12 mouse cellular contexts compared by ENCODE assay signal in the genomic region with DNA sequence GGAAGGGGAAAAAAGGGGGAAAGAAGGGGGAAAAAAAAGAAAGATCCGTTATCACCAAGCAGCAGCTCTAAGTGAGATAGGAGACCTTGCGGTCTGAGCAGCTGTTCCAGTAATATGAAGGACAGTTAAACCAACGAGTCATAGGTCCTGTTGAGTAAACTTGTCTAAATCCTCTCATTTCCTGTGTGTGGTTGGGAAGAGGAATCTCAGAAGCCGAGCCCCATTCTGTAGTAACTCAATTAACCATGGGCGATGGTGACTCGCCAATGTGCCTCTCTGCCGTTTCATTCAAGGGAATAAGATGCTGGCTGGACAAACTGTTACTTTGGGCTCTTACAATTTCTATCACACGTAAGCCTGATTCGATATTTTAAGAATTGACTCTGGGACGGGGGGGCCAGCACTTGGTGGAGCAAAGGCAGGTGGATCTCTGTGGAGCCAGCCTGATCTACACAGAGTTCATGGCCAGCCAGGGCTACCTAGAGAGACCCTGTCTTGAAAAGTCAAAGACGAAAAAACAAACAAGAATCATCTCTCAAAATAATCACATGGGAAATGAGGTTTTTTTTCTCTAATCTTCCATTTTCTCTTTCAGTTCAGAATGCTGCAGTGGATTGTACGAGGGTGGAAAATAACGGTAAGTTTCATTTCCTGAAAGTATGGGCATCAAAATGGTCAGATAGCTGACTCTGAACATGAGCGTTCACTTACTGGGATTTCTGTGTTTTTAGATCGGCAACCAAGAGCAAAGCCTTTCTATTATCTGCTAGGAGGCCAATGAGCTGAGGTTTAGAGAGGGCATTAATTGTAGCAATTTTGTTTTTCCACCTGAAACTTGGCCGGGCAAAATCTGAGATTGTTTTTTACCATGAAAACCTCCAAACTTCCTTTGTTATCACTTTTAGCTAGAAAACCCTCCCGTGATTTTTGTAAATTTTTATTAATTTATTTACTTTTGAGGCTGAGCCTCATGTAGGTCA. TPM values are rescaled to one million over a fixed set of nuclear protein-coding genes. Genes with fewer than 3 reads are reported as not detected.
DNase-seq lines count a peak whose midpoint lies in the region; ATAC-seq lines count a peak whose summit lies in the region.
"Had no signal": no experiment of that assay in that cellular context is flagged by ENCODE, and none has a peak within 500 bp of the region (broad histone marks: within the 10 kb centered on the region; RNA-seq: fewer than 3 reads in every experiment).

Gene Milr1 (plus strand): TSS at position 188 of the 980 bp plus-strand sequence.

- peak; percentile 76 for DNase-seq in A20 (ENCODE audit: low read depth, low spot score)
- DNase-seq in CD4-positive helper T cell, adult 2 months (ENCODE audit: low read depth, low spot score) = peak; percentile 80
- DNase-seq in fibroblast of lung, adult 2 months (ENCODE audit: low read depth) = peak; percentile 9
- no peak for DNase-seq in left cerebral cortex, postnatal 4 days
- no peak for DNase-seq in midbrain, embryonic 11.5 days (ENCODE audit: low spot score, missing footprints)
- DNase-seq: cerebellum, adult 9-10 months had no signal

- 0 out of 2 replicates have a peak, but pooled peaks cover 3% of the 10 kb centered on the region for H3K9me3 ChIP-seq in intestine, embryonic 16.5 days (ENCODE audit: control insufficient read depth, low read length)
- no peaks in the 10 kb centered on the region for H3K9me3 ChIP-seq in midbrain, embryonic 11.5 days (ENCODE audit: control insufficient read depth, low read length)
- H3K9me3 ChIP-seq: heart, embryonic 12.5 days; midbrain, embryonic 15.5 days had no signal

- 77% methylated on average over 17 of the region's 17 CpGs for WGBS in intestine, embryonic 16.5 days
- WGBS in midbrain, embryonic 11.5 days = 90% methylated on average over 17 of the region's 17 CpGs

- intact Hi-C loops in left cerebral cortex, postnatal 4 days (cut with DNase I) = no loop called here

- no peaks in the 10 kb centered on the region for H3K4me1 ChIP-seq in intestine, embryonic 16.5 days (ENCODE audit: control insufficient read depth, insufficient read depth, low read length)
- no peaks in the 10 kb centered on the region for H3K4me1 ChIP-seq in midbrain, embryonic 11.5 days (ENCODE audit: control insufficient read depth, insufficient read depth, low read length)
- H3K4me1 ChIP-seq: midbrain, embryonic 15.5 days had no signal

- H3K9ac ChIP-seq in intestine, embryonic 16.5 days (ENCODE audit: low read depth, low read length) = no peak within 1 kb of the TSS
- no peak within 1 kb of the TSS for H3K9ac ChIP-seq in midbrain, embryonic 11.5 days (ENCODE audit: low read length)
- H3K9ac ChIP-seq: heart, embryonic 12.5 days; midbrain, embryonic 15.5 days had no signal

- H3K27me3 ChIP-seq in intestine, embryonic 16.5 days (replicated peaks; ENCODE audit: control insufficient read depth, insufficient read depth, low read length) = no peaks in the 10 kb centered on the region
- H3K27me3 ChIP-seq in midbrain, embryonic 11.5 days (ENCODE audit: control insufficient read depth, insufficient read depth, low read length) = no peaks in the 10 kb centered on the region
- H3K27me3 ChIP-seq: heart, embryonic 12.5 days; midbrain, embryonic 15.5 days had no signal

- no peak within 1 kb of the TSS for H3K27ac ChIP-seq in intestine, embryonic 16.5 days (ENCODE audit: low read length)
- H3K27ac ChIP-seq in midbrain, embryonic 11.5 days (ENCODE audit: low read depth, low read length) = no peak within 1 kb of the TSS
- H3K27ac ChIP-seq: kidney, postnatal 0 days; midbrain, embryonic 15.5 days had no signal

- no peaks in the 10 kb centered on the region for H3K36me3 ChIP-seq in intestine, embryonic 16.5 days (ENCODE audit: control insufficient read depth, insufficient read depth, low read length)
- no peaks in the 10 kb centered on the region for H3K36me3 ChIP-seq in midbrain, embryonic 11.5 days (ENCODE audit: control insufficient read depth, insufficient read depth, low read length)
- H3K36me3 ChIP-seq: heart, embryonic 12.5 days; midbrain, embryonic 15.5 days had no signal

- no peak within 1 kb of the TSS for H3K4me2 ChIP-seq in intestine, embryonic 16.5 days (ENCODE audit: low read depth, low read length)
- H3K4me2 ChIP-seq in midbrain, embryonic 11.5 days = no peak within 1 kb of the TSS
- H3K4me2 ChIP-seq: heart, embryonic 12.5 days; midbrain, embryonic 15.5 days had no signal

- H3K4me3 ChIP-seq in intestine, embryonic 16.5 days (ENCODE audit: low read length) = no peak within 1 kb of the TSS
- H3K4me3 ChIP-seq in midbrain, embryonic 11.5 days (ENCODE audit: low read depth, low read length) = no peak within 1 kb of the TSS
- H3K4me3 ChIP-seq: heart, embryonic 12.5 days; midbrain, embryonic 15.5 days had no signal

- ATAC-seq in monocyte, adult 5-6 weeks (replicated peaks; ENCODE audit: insufficient number of reproducible peaks, low FRiP score, low TSS enrichment, poor library complexity, severe bottlenecking) = peak; percentile 72
- no peak for ATAC-seq in intestine, embryonic 16.5 days
- no peak for ATAC-seq in midbrain, embryonic 11.5 days (ENCODE audit: low FRiP score)
- ATAC-seq: midbrain, embryonic 15.5 days had no signal

RNA-seq across cellular contexts. Expression of gene Milr1, which starts in this region (rescaled TPM):
- total RNA-seq in monocyte, adult 5-6 weeks (2017) = 44.9 to 93.4 TPM (median 91.7 TPM) in 3 replicates
- under 1 TPM; 0.56 to 0.93 TPM for total RNA-seq in left cerebral cortex, postnatal 4 days (2021)
- 1.6 and 1.7 TPM in 2 replicates for polyA plus RNA-seq in intestine, embryonic 16.5 days (2015; fragmentation: Nextera tagmentation; extraction: Ambion mirVana)
- polyA plus RNA-seq in midbrain, embryonic 11.5 days (2014; fragmentation: Nextera tagmentation; extraction: Ambion mirVana) = 0.68 and 1.0 TPM in 2 replicates
- total RNA-seq: left cerebral cortex, postnatal 25 days had no signal

Comparison
In these comparisons a context has a peak if more than half of its experiments do, and no peak if none do; other contexts are left out.
1. RNA of gene Milr1 (total RNA-seq): 44.9 to 93.4 TPM in monocyte, adult 5-6 weeks; 0.56 to 0.93 TPM in left cerebral cortex, postnatal 4 days; every median in the first group is over 10 times any median in the second.
2. DNase-seq: peak in A20 (single experiment), CD4-positive helper T cell, adult 2 months (single experiment) and fibroblast of lung, adult 2 months (single experiment); none in left cerebral cortex, postnatal 4 days (single experiment) and midbrain, embryonic 11.5 days (single experiment).